Mouse (Mus musculus) heart, postnatal 14 days (tissue): ENCODE results near the gene Clec18a. TPM values are rescaled to one million over a fixed set of nuclear protein-coding genes. Genes with fewer than 3 reads are reported as not detected.
"Not testable (repeated sequence)": the region's sequence is repeated elsewhere in the genome, so short reads cannot be mapped to it uniquely, and the experiment has no call there.

Experiments
- DNase-seq, 2 experiments: peaks; one replicate each; pipeline ENCODE4 v3.0.0; 2021 to 2022
- intact Hi-C: fragments of 180-260 bp; cut with DNase I; formaldehyde crosslinking; loops from one replicate; pipeline ENCODE4 v1.15.1; 2025
- microRNA-seq, 2 experiments: library from miRNA; unstranded; fragments of <30 nt; microRNA quantifications; one replicate each; pipeline ENCODE4 v1.2.0; 2021 to 2022
- total RNA-seq, 2 experiments: library from RNA; stranded (reverse); gene quantifications; 2 replicates each; pipeline ENCODE4 v1.2.3; 2021

The Clec18a gene
- total RNA-seq, 2 experiments from 2014 or later = 0.41 to 0.76 TPM

- intact Hi-C loops = loop anchor here (2.0 kb wide), 1 partner anchor 32 kb away; no protein-coding TSS in a partner anchor
- DNase-seq = not testable (repeated sequence)
Observed at GRCm38 (mm10) chr8:111010230-111010991, 81.8 kb downstream of the Clec18a start.

Small RNAs within 50 kb of the gene (microRNA-seq; reads per million reads assigned to microRNA genes)
- gene Gm24103 (0 reads per million in 2 experiments), gene Mir3473d (0.27 to 0.48 reads per million in 2 experiments)

Other genes starting within 250 kb of the Clec18a start
- 10 to 100 TPM; 63.5 to 67.0 TPM for gene Cog4, start 245.8 kb downstream of the Clec18a start, total RNA-seq
- 10 to 100 TPM; 42.6 to 49.2 TPM for gene Sf3b3, start 245.6 kb downstream of the Clec18a start, total RNA-seq
- 1 to 10 TPM; 6.2 to 6.3 TPM for gene Fuk, start 189.9 kb downstream of the Clec18a start, total RNA-seq
- 10 to 100 TPM; 32.6 to 33.0 TPM for gene St3gal2, start 172.5 kb downstream of the Clec18a start, total RNA-seq
- 10 to 100 TPM; 33.5 to 34.6 TPM for gene Ddx19a, start 94.6 kb downstream of the Clec18a start, total RNA-seq
- 10 to 100 TPM; 10.6 to 11.7 TPM for gene Ddx19b, start 60.7 kb downstream of the Clec18a start, total RNA-seq
- gene Aars, start 59.3 kb downstream of the Clec18a start, total RNA-seq = 10 to 100 TPM; 31.8 to 32.9 TPM
- gene Exosc6, start 36.1 kb downstream of the Clec18a start, total RNA-seq = not detected
- gene Pdpr, start 2.2 kb upstream of the Clec18a start, total RNA-seq = 10 to 100 TPM; 86.2 to 88.0 TPM
- 100 to 1,000 TPM; 108 to 109 TPM for gene Glg1, start 166.8 kb upstream of the Clec18a start, total RNA-seq
- gene Rfwd3, start 207.8 kb upstream of the Clec18a start, total RNA-seq = 10 to 100 TPM; 17.9 to 19.8 TPM
- gene Mlkl, start 245.8 kb upstream of the Clec18a start, total RNA-seq = 1 to 10 TPM; 3.1 to 3.5 TPM